Comparison of ENCODE assay signal across 10 mouse cellular contexts in the genomic region with DNA sequence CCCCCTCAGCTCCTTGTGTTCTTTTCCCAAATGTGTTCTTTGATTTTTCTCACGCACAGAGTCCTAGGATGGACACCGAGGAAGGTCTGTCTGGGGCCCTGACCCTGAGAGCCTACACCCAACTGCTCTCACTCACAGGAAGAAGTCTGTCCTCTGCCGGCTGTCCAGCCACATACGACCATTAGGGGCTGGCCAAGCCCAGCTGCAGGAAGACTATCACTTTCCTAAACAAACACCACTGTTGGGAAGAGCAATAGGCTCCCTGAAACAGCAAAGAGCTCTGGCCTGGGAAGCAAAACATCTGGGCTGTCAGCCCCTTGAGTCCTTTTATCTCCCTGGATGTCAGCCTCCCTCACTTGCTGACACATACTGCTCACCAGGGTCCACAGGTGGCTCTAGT.
A peak's percentile ranks its signal among the peaks of the same experiment; 100 is the strongest.
DNase-seq lines count a peak whose midpoint lies in the region; ATAC-seq and TF ChIP-seq lines count a peak whose summit lies in the region.
"Had no signal": no experiment of that assay in that cellular context is flagged by ENCODE, and none has a peak within 500 bp of the region (broad histone marks: within the 10 kb centered on the region; RNA-seq: fewer than 3 reads in every experiment).

No protein-coding gene starts in this region.

- intact Hi-C loops in heart, postnatal 14 days (cut with DNase I) = loop anchor here (10.0 kb wide), 1 partner anchor 133 kb away; no protein-coding TSS in a partner anchor

- no peak for ATAC-seq in intestine, embryonic 14.5 days (replicated peaks; ENCODE audit: low FRiP score, low TSS enrichment, low read depth)
- ATAC-seq in intestine, postnatal 0 days = no peak
- no peak for ATAC-seq in neural tube, embryonic 15.5 days (ENCODE audit: low FRiP score)
- ATAC-seq in hindbrain, embryonic 12.5 days (ENCODE audit: low FRiP score) = no peak

- 10% methylated on average over 4 of the region's 4 CpGs for WGBS in intestine, embryonic 14.5 days
- WGBS in intestine, postnatal 0 days = 16% methylated on average over 4 of the region's 4 CpGs
- 30% methylated on average over 4 of the region's 4 CpGs for WGBS in neural tube, embryonic 15.5 days
- 46% methylated on average over 4 of the region's 4 CpGs for WGBS in hindbrain, embryonic 12.5 days

- H3K4me2 ChIP-seq in intestine, embryonic 14.5 days (ENCODE audit: low read length) = no peak overlapping the region
- no peak overlapping the region for H3K4me2 ChIP-seq in intestine, postnatal 0 days (replicated peaks; ENCODE audit: low read depth)
- H3K4me2 ChIP-seq in neural tube, embryonic 15.5 days = no peak overlapping the region
- no peak overlapping the region for H3K4me2 ChIP-seq in hindbrain, embryonic 12.5 days (replicated peaks)
- H3K4me2 ChIP-seq: embryonic facial prominence, embryonic 15.5 days had no signal

- no peaks in the 10 kb centered on the region for H3K9me3 ChIP-seq in intestine, embryonic 14.5 days (ENCODE audit: control insufficient read depth, low read length)
- no peaks in the 10 kb centered on the region for H3K9me3 ChIP-seq in intestine, postnatal 0 days (ENCODE audit: control insufficient read depth)
- no peaks in the 10 kb centered on the region for H3K9me3 ChIP-seq in neural tube, embryonic 15.5 days (replicated peaks)
- H3K9me3 ChIP-seq in hindbrain, embryonic 12.5 days (replicated peaks) = no peaks in the 10 kb centered on the region
- H3K9me3 ChIP-seq: embryonic facial prominence, embryonic 15.5 days had no signal

- H3K4me1 ChIP-seq in intestine, embryonic 14.5 days (replicated peaks; ENCODE audit: control insufficient read depth, insufficient read depth, low read length) = 0 out of 2 replicates have a peak, but pooled peaks cover 4% of the 10 kb centered on the region
- H3K4me1 ChIP-seq in intestine, postnatal 0 days (replicated peaks; ENCODE audit: control insufficient read depth, insufficient read depth, low read length) = no peaks in the 10 kb centered on the region
- no peaks in the 10 kb centered on the region for H3K4me1 ChIP-seq in neural tube, embryonic 15.5 days
- H3K4me1 ChIP-seq in hindbrain, embryonic 12.5 days = no peaks in the 10 kb centered on the region
- H3K4me1 ChIP-seq: embryonic facial prominence, embryonic 15.5 days had no signal

- no peaks in the 10 kb centered on the region for H3K27me3 ChIP-seq in intestine, embryonic 14.5 days (replicated peaks; ENCODE audit: control insufficient read depth, insufficient read depth, low read length)
- no peaks in the 10 kb centered on the region for H3K27me3 ChIP-seq in intestine, postnatal 0 days (replicated peaks; ENCODE audit: control insufficient read depth, insufficient read depth, low read length)
- H3K27me3 ChIP-seq in neural tube, embryonic 15.5 days (replicated peaks) = no peaks in the 10 kb centered on the region
- no peaks in the 10 kb centered on the region for H3K27me3 ChIP-seq in hindbrain, embryonic 12.5 days
- H3K27me3 ChIP-seq: embryonic facial prominence, embryonic 15.5 days had no signal

- no peak for TF ChIP-seq CTCF in intestine, postnatal 0 days (IDR thresholded peaks at IDR 0.05; ENCODE audit: low read depth)

- H3K9ac ChIP-seq in intestine, embryonic 14.5 days (ENCODE audit: low read length) = no peak overlapping the region
- H3K9ac ChIP-seq in intestine, postnatal 0 days (ENCODE audit: low read depth, low read length) = no peak overlapping the region
- no peak overlapping the region for H3K9ac ChIP-seq in neural tube, embryonic 15.5 days (replicated peaks)
- no peak overlapping the region for H3K9ac ChIP-seq in hindbrain, embryonic 12.5 days
- H3K9ac ChIP-seq: embryonic facial prominence, embryonic 15.5 days had no signal

- H3K27ac ChIP-seq in intestine, embryonic 14.5 days (ENCODE audit: low read depth) = 0 out of 2 replicates have a peak overlapping the region, but pooled peaks have one; percentile 27
- no peak overlapping the region for H3K27ac ChIP-seq in intestine, postnatal 0 days (ENCODE audit: low read depth, low read length)
- H3K27ac ChIP-seq in neural tube, embryonic 15.5 days (replicated peaks) = no peak overlapping the region
- H3K27ac ChIP-seq in hindbrain, embryonic 12.5 days = no peak overlapping the region
- H3K27ac ChIP-seq: embryonic facial prominence, embryonic 15.5 days had no signal

- no peaks in the 10 kb centered on the region for H3K36me3 ChIP-seq in intestine, embryonic 14.5 days (ENCODE audit: control insufficient read depth, insufficient read depth, low read length)
- H3K36me3 ChIP-seq in intestine, postnatal 0 days (ENCODE audit: control insufficient read depth, insufficient read depth) = no peaks in the 10 kb centered on the region
- no peaks in the 10 kb centered on the region for H3K36me3 ChIP-seq in neural tube, embryonic 15.5 days
- H3K36me3 ChIP-seq in hindbrain, embryonic 12.5 days = no peaks in the 10 kb centered on the region
- H3K36me3 ChIP-seq: embryonic facial prominence, embryonic 15.5 days had no signal

- DNase-seq in intestine, embryonic 14.5 days (ENCODE audit: low spot score) = no peak
- DNase-seq in neural tube, embryonic 10.5 days (ENCODE audit: extremely low spot score, low spot score) = peak; percentile 26
- DNase-seq in heart, postnatal 14 days = peak; percentile 22 to 31
- peak; percentile 3 for DNase-seq in yolk sac, embryonic 10.5 days (ENCODE audit: low spot score)
- no peak for DNase-seq in layer of hippocampus, postnatal 36 days
- DNase-seq: B cell, adult 2 months had no signal

- no peak overlapping the region for H3K4me3 ChIP-seq in intestine, embryonic 14.5 days (ENCODE audit: low read depth, low read length)
- H3K4me3 ChIP-seq in intestine, postnatal 0 days (ENCODE audit: low read depth, low read length) = no peak overlapping the region
- H3K4me3 ChIP-seq in neural tube, embryonic 15.5 days (replicated peaks) = no peak overlapping the region
- H3K4me3 ChIP-seq in hindbrain, embryonic 12.5 days = no peak overlapping the region
- H3K4me3 ChIP-seq: embryonic facial prominence, embryonic 15.5 days had no signal

Comparison
In these comparisons a context has a peak if more than half of its experiments do, and no peak if none do; other contexts are left out.
1. DNase-seq: peak in neural tube, embryonic 10.5 days (single experiment), heart, postnatal 14 days (2 of 2) and yolk sac, embryonic 10.5 days (single experiment); none in intestine, embryonic 14.5 days (single experiment) and layer of hippocampus, postnatal 36 days (0 of 2).